Mouse (Mus musculus) neural tube, embryonic 14.5 days (tissue): ENCODE results near the gene Gulp1. TPM values are rescaled to one million over a fixed set of nuclear protein-coding genes. Genes with fewer than 3 reads are reported as not detected.

Experiments
- ATAC-seq: fragments of 200-750 bp; cut with Nextera tagmentation; 2 replicates; pipeline ENCODE4 v1.8.0; 2017; ENCODE audit warnings: low read depth, mild to moderate bottlenecking, moderate TSS enrichment, moderate library complexity
- H3K27ac ChIP-seq: fragments of 300-500 bp; sonication (generic); 2 replicates; pipeline ENCODE4 v1.5.1; 2014; ENCODE audit warnings: low read depth, mild to moderate bottlenecking, control low read depth, low read length, moderate library complexity, mixed read lengths
- H3K27me3 ChIP-seq: fragments of 300-500 bp; sonication (generic); 2 replicates; pipeline ENCODE4 v1.6.1; 2014; ENCODE audit warnings: low read length; ENCODE audit not compliant: control insufficient read depth, insufficient read depth
- H3K36me3 ChIP-seq: fragments of 300-500 bp; sonication (generic); 2 replicates; pipeline ENCODE4 v1.6.1; 2014; ENCODE audit warnings: low read length, mixed read lengths; ENCODE audit not compliant: control insufficient read depth, insufficient read depth
- H3K4me1 ChIP-seq: fragments of 300-500 bp; sonication (generic); 2 replicates; pipeline ENCODE4 v1.6.1; 2014; ENCODE audit warnings: low read length; ENCODE audit not compliant: control insufficient read depth, insufficient read depth
- H3K4me2 ChIP-seq: fragments of 300-500 bp; sonication (generic); 2 replicates; pipeline ENCODE4 v1.6.1; 2014; ENCODE audit warnings: mild to moderate bottlenecking, low read depth, low read length, control low read depth
- H3K4me3 ChIP-seq: fragments of 300-500 bp; sonication (generic); 2 replicates; pipeline ENCODE4 v1.5.1; 2014; ENCODE audit warnings: low read depth, low read length, control low read depth, mixed read lengths
- H3K9ac ChIP-seq: fragments of 300-500 bp; sonication (generic); replicated peaks from 2 replicates; pipeline ENCODE4 v1.6.1; 2014; ENCODE audit warnings: low read depth, mild to moderate bottlenecking, control low read depth, low read length, mixed read lengths
- H3K9me3 ChIP-seq: fragments of 300-500 bp; sonication (generic); 2 replicates; pipeline ENCODE4 v1.6.1; 2016; ENCODE audit warnings: low read length; ENCODE audit not compliant: control insufficient read depth
- WGBS: fragments of 180-500 bp; shearing (Covaris S2); extraction: QIAGEN DNeasy Blood & Tissue Kit; methylation state at CpG from one replicate; pipeline ENCODE4 v1.1.7; 2014; 5-methylcytosine and 5-hydroxymethylcytosine counted together
- polyA plus RNA-seq: library from polyadenylated mRNA; unstranded; fragments of >200 nt; fragmentation: Nextera tagmentation; extraction: Ambion mirVana; gene quantifications from 2 replicates; pipeline ENCODE4 v1.2.1, GENCODE M21; 2014

Gene Gulp1
- polyA plus RNA-seq, 1 experiment from 2014 or later, result 3.1 TPM

GRCm38 (mm10) chr1:44803594-44804372 lies 252.5 kb downstream of the Gulp1 start:
- Histone ChIP-seq H3K4me1 (no peaks in the 10 kb centered on the region), H3K4me2 (no peak overlapping the region), H3K9ac (no peak overlapping the region), H3K36me3 (no peaks in the 10 kb centered on the region), H3K9me3 (no peaks in the 10 kb centered on the region), H3K27ac (no peak overlapping the region), H3K4me3 (no peak overlapping the region), H3K27me3 (no peaks in the 10 kb centered on the region)
- ATAC-seq, result no peak
- whole genome bisulfite sequencing, result 83% methylated on average over 4 of the region's 4 CpGs

- Histone ChIP-seq H3K27ac (no peak overlapping the region), H3K36me3 (no peaks in the 10 kb centered on the region), H3K4me2 (no peak overlapping the region), H3K27me3 (no peaks in the 10 kb centered on the region), H3K4me3 (no peak overlapping the region), H3K9ac (no peak overlapping the region), H3K9me3 (no peaks in the 10 kb centered on the region), H3K4me1 (no peaks in the 10 kb centered on the region)
- ATAC-seq, result no peak
Observed at GRCm38 (mm10) chr1:44806368-44806767, 255.1 kb downstream of the Gulp1 start.

GRCm38 (mm10) chr1:44810336-44810735 lies 259.0 kb downstream of the Gulp1 start:
- no peak overlapping the region for H3K9ac ChIP-seq
- WGBS, result 93% methylated on average over 2 of the region's 2 CpGs
- no peak for ATAC-seq

GRCm38 (mm10) chr1:44833934-44834333 lies 282.6 kb downstream of the Gulp1 start:
- Histone ChIP-seq H3K9ac (no peak overlapping the region), H3K4me1 (no peaks in the 10 kb centered on the region), H3K36me3 (no peaks in the 10 kb centered on the region), H3K4me2 (no peak overlapping the region), H3K27ac (no peak overlapping the region), H3K9me3 (no peaks in the 10 kb centered on the region), H3K27me3 (no peaks in the 10 kb centered on the region), H3K4me3 (no peak overlapping the region)
- no peak for ATAC-seq
- WGBS, result 84% methylated on average over 4 of the region's 4 CpGs

More at GRCm38 (mm10) chr1:44810336-44810735, 259.0 kb downstream of the Gulp1 start:
- H3K4me2 ChIP-seq, result no peak overlapping the region
- no peaks in the 10 kb centered on the region for H3K27me3 ChIP-seq
- H3K27ac ChIP-seq, result no peak overlapping the region
- H3K4me1 ChIP-seq, result no peaks in the 10 kb centered on the region
- H3K9me3 ChIP-seq, result no peaks in the 10 kb centered on the region
- H3K4me3 ChIP-seq, result no peak overlapping the region
- H3K36me3 ChIP-seq, result no peaks in the 10 kb centered on the region
